Mouse (Mus musculus) CD4-positive helper T cell, adult 2 months (primary cell): ENCODE measurements around the gene Ffar4.

Source experiments
- DNase-seq: peaks from one replicate; pipeline ENCODE4 v3.0.0-alpha.2; 2012; ENCODE audit warnings: low read depth, missing footprints, low spot score

Gene Ffar4

GRCm38 (mm10) chr19:38107871-38108270, 11.0 kb downstream of the Ffar4 start:
- no peak for DNase-seq

- no peak for DNase-seq
Observed at GRCm38 (mm10) chr19:38109506-38110242, 12.8 kb downstream of the Ffar4 start.

- DNase-seq, result no peak
Observed at GRCm38 (mm10) chr19:38111056-38111455, 14.2 kb downstream of the Ffar4 start.

GRCm38 (mm10) chr19:38112575-38112974, 15.7 kb downstream of the Ffar4 start:
- no peak for DNase-seq

GRCm38 (mm10) chr19:38114834-38115491, 18.1 kb downstream of the Ffar4 start:
- DNase-seq, result no peak

GRCm38 (mm10) chr19:38120123-38120760, 23.4 kb downstream of the Ffar4 start:
- DNase-seq, result no peak

GRCm38 (mm10) chr19:38123921-38124320, 27.1 kb downstream of the Ffar4 start:
- no peak for DNase-seq

GRCm38 (mm10) chr19:38124401-38125218, 27.7 kb downstream of the Ffar4 start:
- no peak for DNase-seq

GRCm38 (mm10) chr19:38125219-38125610, 28.3 kb downstream of the Ffar4 start, which contains the start of gene Rbp4:
TSS of gene Rbp4 (minus strand) at chr19:38125281.
- DNase-seq, result no peak

GRCm38 (mm10) chr19:38126656-38127055, 29.8 kb downstream of the Ffar4 start:
- DNase-seq, result no peak

GRCm38 (mm10) chr19:38132481-38132880, 35.6 kb downstream of the Ffar4 start, which contains the start of gene Pde6c:
TSS of gene Pde6c (plus strand) at chr19:38132781.
- no peak for DNase-seq

- DNase-seq, result no peak
Observed at GRCm38 (mm10) chr19:38133986-38134385, 37.1 kb downstream of the Ffar4 start.

GRCm38 (mm10) chr19:38134806-38135205, 37.9 kb downstream of the Ffar4 start:
- DNase-seq, result no peak

- DNase-seq, result no peak
Observed at GRCm38 (mm10) chr19:38143540-38144271, 46.8 kb downstream of the Ffar4 start.

GRCm38 (mm10) chr19:38156243-38156642, 59.4 kb downstream of the Ffar4 start:
- no peak for DNase-seq

GRCm38 (mm10) chr19:38161648-38162354, 64.9 kb downstream of the Ffar4 start:
- DNase-seq, result no peak
